Comparison of ENCODE assay signal across 19 mouse cellular contexts in the genomic region with DNA sequence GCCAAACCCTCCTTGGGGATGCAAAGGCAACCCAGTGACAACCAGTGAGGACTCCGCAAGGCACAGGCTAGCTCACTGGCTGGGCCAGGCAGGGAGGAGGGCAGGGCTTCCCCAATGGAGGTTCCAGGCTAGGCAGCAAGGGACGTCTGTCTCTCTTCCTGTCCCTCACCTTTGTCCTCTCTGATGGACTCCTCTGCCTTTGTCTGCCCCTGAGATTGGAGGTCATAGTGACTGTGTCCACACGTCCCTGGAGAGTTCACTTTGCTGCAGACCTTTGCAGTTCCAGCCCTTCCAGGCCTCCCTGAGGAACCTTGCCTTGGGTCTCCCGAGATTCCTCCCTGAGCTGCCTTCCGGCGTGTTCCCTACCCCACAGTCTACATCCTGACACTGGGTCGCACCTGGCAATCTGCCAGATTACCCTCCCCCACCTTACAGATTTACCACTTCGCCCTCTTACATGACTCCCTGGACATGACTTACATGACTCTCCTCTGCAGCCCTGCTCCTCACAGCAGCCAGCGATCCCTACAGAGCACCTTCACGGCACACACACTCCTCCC. TPM values are rescaled to one million over a fixed set of nuclear protein-coding genes. Genes with fewer than 3 reads are reported as not detected.
DNase-seq lines count a peak whose midpoint lies in the region; ATAC-seq and TF ChIP-seq lines count a peak whose summit lies in the region.
"Had no signal": no experiment of that assay in that cellular context is flagged by ENCODE, and none has a peak within 500 bp of the region (broad histone marks: within the 10 kb centered on the region; RNA-seq: fewer than 3 reads in every experiment).

No protein-coding gene starts in this region.

- peaks cover 5% of the 10 kb centered on the region; the same call in 1 of the 2 replicates for H3K79me2 ChIP-seq in liver, adult 2 months (ENCODE audit: control insufficient read depth, insufficient read depth, low read length)

- H3K9ac ChIP-seq in kidney, embryonic 16.5 days (replicated peaks; ENCODE audit: low read length) = 0 out of 2 replicates have a peak overlapping the region, but pooled peaks have one; percentile 41
- H3K9ac ChIP-seq in liver, adult 2 months (ENCODE audit: low read depth, low read length) = peak overlapping the region; percentile 31

- no peak overlapping the region for H3K4me3 ChIP-seq in kidney, embryonic 16.5 days (ENCODE audit: low read length)
- 0 out of 2 replicates have a peak overlapping the region, but pooled peaks have one; percentile 32 for H3K4me3 ChIP-seq in E14TG2a.4 (replicated peaks; ENCODE audit: low read length)
- peak overlapping the region; percentile 27 for H3K4me3 ChIP-seq in liver, adult 2 months (ENCODE audit: insufficient read depth, low read depth, low read length)
- H3K4me3 ChIP-seq: forebrain, embryonic 10.5 days had no signal

- H3K4me1 ChIP-seq in kidney, embryonic 16.5 days (ENCODE audit: insufficient read depth, low read length) = peaks cover 51% of the 10 kb centered on the region
- peaks cover 45% of the 10 kb centered on the region for H3K4me1 ChIP-seq in E14TG2a.4 (replicated peaks; ENCODE audit: low read depth, low read length)
- peaks cover 10% of the 10 kb centered on the region for H3K4me1 ChIP-seq in liver, adult 2 months (ENCODE audit: control insufficient read depth, insufficient read depth, low read length)

- ATAC-seq in kidney, embryonic 16.5 days (ENCODE audit: low FRiP score, low TSS enrichment) = no peak
- ATAC-seq: hindbrain, postnatal 0 days; midbrain, embryonic 16.5 days had no signal

- no peak for TF ChIP-seq POLR2A in liver, adult 2 months (IDR thresholded peaks at IDR 0.05; ENCODE audit: extremely low read depth, insufficient read depth, low read length)

- H3K27me3 ChIP-seq in kidney, embryonic 16.5 days (ENCODE audit: insufficient read depth, low read length) = no peaks in the 10 kb centered on the region
- H3K27me3 ChIP-seq in E14TG2a.4 (ENCODE audit: insufficient read depth, low read length) = peaks cover 52% of the 10 kb centered on the region
- H3K27me3 ChIP-seq in liver, adult 2 months (ENCODE audit: control insufficient read depth, insufficient read depth, low read length) = no peaks in the 10 kb centered on the region

- no peak overlapping the region for H3K4me2 ChIP-seq in kidney, embryonic 16.5 days (replicated peaks; ENCODE audit: low read depth, low read length)

- no peaks in the 10 kb centered on the region for H3K36me3 ChIP-seq in kidney, embryonic 16.5 days (ENCODE audit: insufficient read depth, low read length)
- no peaks in the 10 kb centered on the region for H3K36me3 ChIP-seq in E14TG2a.4 (ENCODE audit: insufficient read depth, low read length)
- H3K36me3 ChIP-seq in liver, adult 2 months (ENCODE audit: control insufficient read depth, insufficient read depth, low read length) = no peaks in the 10 kb centered on the region
- H3K36me3 ChIP-seq: forebrain, embryonic 10.5 days had no signal

- 32% methylated on average over 10 of the region's 10 CpGs for WGBS in kidney, embryonic 16.5 days
- 14% methylated on average over 10 of the region's 10 CpGs for WGBS in liver, adult 2 months

- no peak for TF ChIP-seq CTCF in E14TG2a.4 (conservative IDR thresholded peaks at IDR 0.05; ENCODE audit: low read length)
- no peak for TF ChIP-seq CTCF in liver, adult 2 months (IDR thresholded peaks at IDR 0.05; ENCODE audit: low read depth, low read length)

- H3K27ac ChIP-seq in kidney, embryonic 16.5 days (ENCODE audit: low read length) = no peak overlapping the region
- peak overlapping the region; percentile 80 for H3K27ac ChIP-seq in liver, adult 2 months (replicated peaks; ENCODE audit: insufficient read depth, low read depth, low read length)
- H3K27ac ChIP-seq: forebrain, embryonic 10.5 days; hindbrain, postnatal 0 days had no signal

- no peaks in the 10 kb centered on the region for H3K9me3 ChIP-seq in kidney, embryonic 16.5 days (ENCODE audit: low read length)
- H3K9me3 ChIP-seq in E14TG2a.4 (ENCODE audit: low read length) = no peaks in the 10 kb centered on the region
- H3K9me3 ChIP-seq: forebrain, embryonic 10.5 days had no signal

- peak; percentile 34 for DNase-seq in cerebellum, adult 11-12 months
- no peak for DNase-seq in cerebellum, postnatal 36 days
- no peak for DNase-seq in kidney, adult 9 months
- DNase-seq in liver, adult 2 months (ENCODE audit: extremely low read depth, low read depth, low spot score) = peak; percentile 92
- DNase-seq in thymus, postnatal 14 days = no peak
- no peak for DNase-seq in ovary, adult 18-20 months (ENCODE audit: low spot score)
- DNase-seq: cerebellum, adult 18-20 months; layer of hippocampus, adult 9-11 months; lung, postnatal 14 days; right cerebral cortex, adult 18-20 months; thymus, postnatal 36 days had no signal

RNA-seq across cellular contexts. Expression of a gene that starts 5.5 kb away (rescaled TPM):
- 521 and 528 TPM in 2 replicates for polyA plus RNA-seq in kidney, embryonic 16.5 days (2015; fragmentation: Nextera tagmentation; extraction: Ambion mirVana)
- 64.2 and 82.1 TPM in 2 replicates for total RNA-seq in liver, adult 2 months (2014; rRNA removed)
- polyA plus RNA-seq in liver, adult 2 months (2012; rRNA removed) = 68.0 and 79.0 TPM in 2 replicates

RNA-seq across cellular contexts. Expression of a gene that starts 18.9 kb away (rescaled TPM):
- polyA plus RNA-seq in kidney, embryonic 16.5 days (2015; fragmentation: Nextera tagmentation; extraction: Ambion mirVana) = not detected in 2 replicates
- total RNA-seq in liver, adult 2 months (2014; rRNA removed) = not detected in 2 replicates
- polyA plus RNA-seq in liver, adult 2 months (2012; rRNA removed) = 0.09 TPM in 1 of 2 replicates, not detected in the other
- total RNA-seq: ES-E14; left cerebral cortex, postnatal 36 days had no signal
- polyA plus RNA-seq: forebrain, embryonic 10.5 days; midbrain, embryonic 16.5 days; neural tube, embryonic 14.5 days had no signal

RNA-seq across cellular contexts. Expression of a gene that starts 39.9 kb away (rescaled TPM):
- 51.7 and 52.5 TPM in 2 replicates for polyA plus RNA-seq in kidney, embryonic 16.5 days (2015; fragmentation: Nextera tagmentation; extraction: Ambion mirVana)
- total RNA-seq in liver, adult 2 months (2014; rRNA removed) = 5.1 and 6.4 TPM in 2 replicates
- polyA plus RNA-seq in liver, adult 2 months (2012; rRNA removed) = 22.5 and 27.1 TPM in 2 replicates

RNA-seq across cellular contexts. Expression of a gene that starts 52.2 kb away (rescaled TPM):
- 254 and 260 TPM in 2 replicates for polyA plus RNA-seq in kidney, embryonic 16.5 days (2015; fragmentation: Nextera tagmentation; extraction: Ambion mirVana)
- 82.1 and 94.2 TPM in 2 replicates for total RNA-seq in liver, adult 2 months (2014; rRNA removed)
- polyA plus RNA-seq in liver, adult 2 months (2012; rRNA removed) = 98.3 and 103 TPM in 2 replicates

Comparison
In these comparisons a context has a peak if more than half of its experiments do, and no peak if none do; other contexts are left out.
1. DNase-seq: peak in cerebellum, adult 11-12 months (single experiment) and liver, adult 2 months (single experiment); none in cerebellum, postnatal 36 days (0 of 2), kidney, adult 9 months (single experiment), thymus, postnatal 14 days (single experiment) and ovary, adult 18-20 months (single experiment).